Mouse (Mus musculus): Measurements from ENCODE around the gene Cdc42ep4.

GRCm38 (mm10) chr11:113762136-113762797 is 10.6 kb upstream of the Cdc42ep4 start:
- no peak for TF ChIP-seq ZNF384 (IDR thresholded peaks at IDR 0.05; ENCODE audit: low read depth, low read length)
- no peak for TF ChIP-seq HCFC1 (IDR thresholded peaks at IDR 0.05; ENCODE audit: borderline replicate concordance, insufficient read depth, low read length)
- TF ChIP-seq ZC3H11A (IDR thresholded peaks at IDR 0.05; ENCODE audit: borderline replicate concordance, low read depth, low read length), result no peak
- TF ChIP-seq MAFK (IDR thresholded peaks at IDR 0.05; ENCODE audit: insufficient read depth, low read depth, low read length), result no peak
- TF ChIP-seq CHD2 (IDR thresholded peaks at IDR 0.05; ENCODE audit: low read depth, low read length), result no peak
